Mouse (Mus musculus): Measurements from ENCODE around the gene Cd59b. TPM values are rescaled to one million over a fixed set of nuclear protein-coding genes. Genes with fewer than 3 reads are reported as not detected.

Gene Cd59b
- total and polyA plus RNA-seq, 3 experiments = 10.5 to 12.5 (median 10.6) TPM

- DNase-seq = peak; percentile 62
Observed at GRCm38 (mm10) chr2:104119097-104119496, 49.4 kb downstream of the Cd59b start.

- DNase-seq = no peak
Observed at GRCm38 (mm10) chr2:104120312-104120711, 50.7 kb downstream of the Cd59b start.

- no peak for DNase-seq
Observed at GRCm38 (mm10) chr2:104121681-104122504, 52.2 kb downstream of the Cd59b start.

GRCm38 (mm10) chr2:104122505-104123378 is 53.1 kb downstream of the Cd59b start, which contains the start of gene A930018P22Rik:
Gene A930018P22Rik (plus strand): TSS chr2:104122769.
- DNase-seq = peak; percentile 98

DNA sequence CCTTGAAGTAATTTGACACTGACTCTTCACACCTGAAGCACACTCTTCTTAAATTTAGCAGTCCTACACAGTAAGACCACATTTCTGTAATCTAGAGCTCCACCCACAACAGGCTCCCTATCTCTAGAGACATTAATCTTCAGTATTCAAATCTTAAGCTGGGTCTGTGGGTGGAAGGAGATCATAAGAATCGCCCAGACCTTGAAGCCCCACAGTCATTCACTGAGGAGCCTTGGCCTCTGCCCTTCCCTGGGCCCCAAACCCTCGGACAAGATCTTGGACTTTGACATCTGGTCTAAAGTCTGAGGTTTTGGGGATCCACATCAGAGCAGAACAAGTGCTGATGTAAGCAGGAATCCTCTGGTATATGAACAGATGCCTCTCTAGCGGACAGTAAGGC is 53.9 kb downstream of the Cd59b start:
- DNase-seq = no peak

GRCm38 (mm10) chr2:104124071-104124470 is 54.4 kb downstream of the Cd59b start:
- no peak for DNase-seq

GRCm38 (mm10) chr2:104128803-104129531 is 59.3 kb downstream of the Cd59b start:
- DNase-seq = peak; percentile 84

DNA sequence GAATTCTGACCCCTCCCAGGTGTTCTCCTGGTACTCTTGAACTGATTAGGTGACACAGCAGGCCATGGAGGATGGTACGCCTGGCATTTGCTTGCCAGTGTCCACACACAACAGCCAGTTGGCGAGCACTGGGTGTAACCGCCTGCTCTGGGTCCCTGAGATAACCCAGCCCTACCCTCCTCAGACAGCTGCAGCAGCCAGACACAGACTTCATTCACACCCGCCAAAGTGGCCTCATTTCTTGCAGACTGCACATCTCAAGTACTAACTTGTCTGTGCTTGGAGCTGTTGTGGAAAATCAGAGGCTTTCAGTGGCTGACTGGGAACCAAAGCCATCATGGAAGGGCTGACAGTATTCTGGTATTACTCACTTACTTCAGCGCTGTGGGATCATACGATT is 60.5 kb downstream of the Cd59b start:
- no peak for DNase-seq

GRCm38 (mm10) chr2:104130969-104131368 is 61.3 kb downstream of the Cd59b start:
- DNase-seq = peak; percentile 36

DNA sequence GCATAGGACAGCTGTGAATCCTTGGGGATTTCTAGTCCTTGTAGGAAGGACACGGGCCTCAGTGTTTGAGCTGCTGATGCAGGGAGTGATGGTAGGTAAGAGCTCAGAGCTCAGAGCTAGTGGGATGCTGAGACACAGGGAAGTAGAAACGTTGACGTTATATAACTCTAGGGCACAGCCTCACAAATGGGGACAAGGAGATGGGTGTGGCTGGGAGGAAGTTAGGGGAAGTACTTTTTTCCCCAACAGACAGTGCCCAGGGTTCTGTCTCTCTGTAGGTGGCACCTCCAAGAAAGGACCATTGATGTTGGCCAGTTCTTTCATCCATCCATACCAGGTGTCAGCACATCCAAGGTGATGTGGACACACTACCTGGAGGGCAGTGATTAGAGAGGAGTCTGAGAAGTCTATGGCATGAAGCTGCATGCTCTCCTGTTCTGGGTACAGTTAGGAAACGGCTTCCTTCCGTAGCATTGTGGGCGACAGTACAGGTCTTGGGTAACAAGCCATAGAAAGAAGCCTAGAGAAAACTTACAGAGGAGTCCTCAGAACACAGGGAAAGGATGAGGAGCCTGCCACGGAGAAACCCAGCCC is 62.7 kb downstream of the Cd59b start:
- no peak for DNase-seq

GRCm38 (mm10) chr2:104133042-104133810 is 63.6 kb downstream of the Cd59b start:
- DNase-seq = peak; percentile 67

- peak; percentile 75 for DNase-seq
Observed at GRCm38 (mm10) chr2:104134150-104135056, 64.8 kb downstream of the Cd59b start.

- DNase-seq = no peak
Observed at GRCm38 (mm10) chr2:104135920-104136319, 66.3 kb downstream of the Cd59b start.

Other genes with a start within 250 kb of the Cd59b start
- gene Lmo2, start 111.9 kb upstream of the Cd59b start, total RNA-seq (2021) = 10 to 100 TPM; 19.1 to 31.8 TPM
- 24.0 and 26.7 TPM in 2 replicates for gene Lmo2, start 111.9 kb upstream of the Cd59b start, polyA plus RNA-seq (2012; rRNA removed)
- gene Fbxo3, start 42.1 kb upstream of the Cd59b start, total RNA-seq (2021) = 10 to 100 TPM; 66.3 to 77.9 TPM
- 9.3 and 12.8 TPM in 2 replicates for gene Fbxo3, start 42.1 kb upstream of the Cd59b start, polyA plus RNA-seq (2012; rRNA removed)
- gene 4931422A03Rik, start 41.5 kb upstream of the Cd59b start, total RNA-seq (2021) = not detected
- gene 4931422A03Rik, start 41.5 kb upstream of the Cd59b start, polyA plus RNA-seq (2012; rRNA removed) = not detected in 2 replicates
- under 1 TPM; 0.17 to 0.49 TPM for gene Gm10912, start 4.0 kb upstream of the Cd59b start, total RNA-seq (2021)
- 0.13 and 0.24 TPM in 2 replicates for gene Gm10912, start 4.0 kb upstream of the Cd59b start, polyA plus RNA-seq (2012; rRNA removed)
- not detected for gene Gm10799, start 1.3 kb upstream of the Cd59b start, total RNA-seq (2021)
- gene Gm10799, start 1.3 kb upstream of the Cd59b start, polyA plus RNA-seq (2012; rRNA removed) = not detected in 2 replicates
- 100 to 1,000 TPM; 113 to 117 TPM for gene Cd59a, start 26.0 kb downstream of the Cd59b start, total RNA-seq (2021)
- gene Cd59a, start 26.0 kb downstream of the Cd59b start, polyA plus RNA-seq (2012; rRNA removed) = 24.5 and 30.9 TPM in 2 replicates
- 1 to 10 TPM in 1 of 2 experiments, under 1 TPM in 1; 0.73 to 1.6 TPM for gene A930018P22Rik, start 52.9 kb downstream of the Cd59b start, total RNA-seq (2021)
- 1.8 and 3.3 TPM in 2 replicates for gene A930018P22Rik, start 52.9 kb downstream of the Cd59b start, polyA plus RNA-seq (2012; rRNA removed)

Data from adrenal gland, adult 2 months (tissue).